Mouse (Mus musculus): ENCODE measurements around the gene Gm37419.

- no peak for TF ChIP-seq POLR2A (IDR thresholded peaks at IDR 0.05; ENCODE audit: low read depth, low read length)
- TF ChIP-seq CTCF (IDR thresholded peaks at IDR 0.05; ENCODE audit: extremely low read depth, insufficient read length, insufficient replicate concordance, low read depth, low read length), result no peak
These were observed 40.6 kb upstream of the Gm37419 start for GRCm38 (mm10) chr16:23947654-23948053.

Data from small intestine, adult 2 months (tissue).